Mouse (Mus musculus) kidney, adult 2 months (tissue): ENCODE measurements around the gene Ftl1.
"Not testable (repeated sequence)": the region's sequence is repeated elsewhere in the genome, so short reads cannot be mapped to it uniquely, and the experiment has no call there.

Experiments
- CTCF ChIP-seq: fragments of 200-500 bp; conservative IDR thresholded peaks from 2 replicates; pipeline ENCODE4 v1.5.1; 2011; ENCODE audit warnings: low read depth, mild to moderate bottlenecking, control low read depth, low read length, moderate library complexity, mixed read lengths; ENCODE audit not compliant: insufficient read depth, insufficient read length
- POLR2A ChIP-seq: fragments of 200-500 bp; IDR thresholded peaks from one replicate; pipeline ENCODE4 v1.6.1; 2011; ENCODE audit warnings: low read depth, low read length, control low read depth

DNA sequence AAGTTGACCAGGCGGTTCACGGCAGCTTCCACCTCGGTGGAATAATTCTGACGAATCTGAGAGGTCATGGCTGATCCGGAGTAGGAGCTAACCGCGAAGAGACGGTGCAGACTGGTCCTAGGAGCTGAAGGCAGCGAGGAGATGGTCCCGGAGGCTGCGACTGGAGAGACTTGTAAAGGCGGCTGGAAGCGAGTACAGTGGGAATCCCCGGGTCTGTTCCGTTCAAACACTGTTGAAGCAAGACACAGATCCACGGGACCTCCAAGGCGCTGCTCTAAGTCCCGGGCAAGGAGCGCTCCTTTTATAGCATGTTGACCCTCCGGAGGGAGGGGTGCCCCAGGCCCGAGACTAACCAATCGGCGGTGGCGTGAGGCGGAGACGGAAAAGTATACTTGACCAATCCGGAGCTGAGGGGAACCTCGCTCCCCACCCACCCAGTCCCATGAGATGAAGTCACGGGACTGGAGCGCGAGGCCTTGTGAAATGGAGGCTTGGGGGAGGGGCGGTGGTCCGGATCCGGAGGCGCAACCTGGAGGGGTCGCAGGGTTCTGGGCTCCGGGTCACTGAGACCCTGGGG, at the start of gene Ftl1:
- TF ChIP-seq CTCF, result not testable (repeated sequence)
- TF ChIP-seq POLR2A, result peak; percentile 89
